Mouse (Mus musculus): ENCODE measurements at regions not wholly inside any gene's neighbourhood (a gene's known extent, or its start where the extent isn't known, plus 50 kb on each side); places are given as distances from the start of the nearest gene placed in this dataset.

DNA sequence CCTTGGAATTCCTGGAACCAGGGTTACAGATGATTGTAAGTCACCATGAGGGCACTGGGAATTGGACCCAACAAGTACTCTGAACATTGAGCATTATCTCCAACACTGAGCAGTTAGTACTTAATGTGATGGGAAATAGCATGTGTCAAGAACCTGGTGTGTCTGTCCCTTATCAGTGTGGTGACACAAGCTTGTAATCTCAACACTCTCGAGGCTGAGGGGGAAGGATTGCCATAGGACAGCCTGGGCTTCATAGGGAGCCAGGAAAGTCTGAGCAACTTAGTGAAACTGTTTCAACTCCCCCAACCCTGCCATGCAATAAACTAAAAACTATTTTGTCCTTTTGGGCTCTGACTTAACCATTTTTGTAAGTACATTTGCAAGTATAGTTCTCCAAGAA is 100.0 kb downstream of the Wdr20rt start:
- Histone ChIP-seq H3K4me2 (no peak overlapping the region), H3K9me3 (no peaks in the 10 kb centered on the region), H3K27ac (no peak overlapping the region), H3K4me3 (no peak overlapping the region), H3K36me3 (no peaks in the 10 kb centered on the region), H3K27me3 (no peaks in the 10 kb centered on the region), H3K9ac (no peak overlapping the region), H3K4me1 (no peaks in the 10 kb centered on the region)
- WGBS = 56% methylated on average over 1 of the region's 1 CpGs
- ATAC-seq (ENCODE audit: insufficient number of reproducible peaks, insufficient read depth, low FRiP score, low TSS enrichment, low read depth) = no peak

DNA sequence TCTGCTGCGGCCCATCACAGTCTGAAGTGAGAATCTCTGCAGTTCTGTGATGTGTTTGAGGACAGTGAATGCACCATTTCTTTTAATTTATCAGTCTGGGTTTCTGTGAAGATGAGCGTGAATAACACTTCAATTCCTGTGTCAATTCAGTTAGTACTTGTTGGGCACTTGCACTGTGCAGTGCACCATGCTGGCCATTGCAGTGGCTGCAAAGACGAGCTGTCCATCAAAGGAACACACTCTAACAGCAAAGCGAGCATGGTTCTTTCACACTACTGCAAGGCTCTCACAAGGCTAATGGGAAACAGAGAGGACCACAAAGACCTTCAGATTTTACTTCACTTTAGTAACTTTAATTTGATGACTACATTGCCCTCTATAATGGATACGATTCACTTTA is 103.2 kb downstream of the Wdr20rt start:
- no peaks in the 10 kb centered on the region for H3K27me3 ChIP-seq
- H3K4me3 ChIP-seq = no peak overlapping the region
- no peak overlapping the region for H3K27ac ChIP-seq
- no peak overlapping the region for H3K4me2 ChIP-seq
- H3K4me1 ChIP-seq = no peaks in the 10 kb centered on the region
- ATAC-seq (ENCODE audit: insufficient number of reproducible peaks, insufficient read depth, low FRiP score, low TSS enrichment, low read depth) = no peak
- no peaks in the 10 kb centered on the region for H3K9me3 ChIP-seq
- WGBS = 84% methylated on average over 5 of the region's 5 CpGs
- no peak overlapping the region for H3K9ac ChIP-seq
- no peaks in the 10 kb centered on the region for H3K36me3 ChIP-seq

DNA sequence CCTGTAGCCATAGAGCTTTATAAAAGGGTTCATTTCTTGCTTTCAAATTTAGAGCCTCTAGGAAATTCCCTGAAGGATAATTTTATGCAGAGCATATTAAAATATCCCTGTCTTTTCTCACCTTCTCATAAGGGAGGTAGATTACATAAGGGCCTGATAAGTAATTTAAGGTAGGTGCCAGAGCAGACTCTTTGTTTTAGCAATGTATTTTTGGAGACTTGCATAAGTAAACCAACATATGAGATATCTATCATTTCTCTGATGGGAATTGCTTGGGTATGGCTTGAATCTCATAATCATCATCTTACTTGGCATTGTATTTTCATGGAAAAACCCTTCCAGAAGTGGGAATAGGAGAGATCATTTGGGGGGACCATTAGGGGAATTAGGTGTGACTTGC is 104.4 kb downstream of the Wdr20rt start:
- Histone ChIP-seq H3K4me2 (no peak overlapping the region), H3K9me3 (no peaks in the 10 kb centered on the region), H3K4me1 (no peaks in the 10 kb centered on the region), H3K9ac (no peak overlapping the region), H3K4me3 (no peak overlapping the region), H3K27ac (no peak overlapping the region), H3K27me3 (no peaks in the 10 kb centered on the region), H3K36me3 (no peaks in the 10 kb centered on the region)
- no peak for ATAC-seq (ENCODE audit: insufficient number of reproducible peaks, insufficient read depth, low FRiP score, low TSS enrichment, low read depth)

DNA sequence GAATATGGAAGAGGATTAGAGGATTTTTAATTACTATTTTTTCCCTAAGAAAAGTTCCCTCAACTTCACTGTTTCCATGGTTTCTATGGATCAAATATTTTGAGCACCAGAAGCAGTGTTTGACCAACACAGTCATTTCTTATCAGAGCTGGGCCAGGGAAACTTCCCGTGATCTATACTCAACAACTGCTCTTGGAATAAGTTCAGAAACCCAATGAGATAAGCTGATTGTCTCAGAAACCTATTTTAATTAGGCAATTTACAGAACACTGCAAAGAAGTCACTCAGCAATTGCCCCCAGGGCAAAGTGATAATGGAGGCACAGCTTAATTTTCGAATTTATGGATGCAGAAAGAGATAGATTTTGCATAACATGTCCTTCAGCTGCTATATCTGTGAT is 114.7 kb downstream of the Wdr20rt start:
- no peaks in the 10 kb centered on the region for H3K36me3 ChIP-seq
- H3K4me2 ChIP-seq = no peak overlapping the region
- H3K4me3 ChIP-seq = no peak overlapping the region
- ATAC-seq (ENCODE audit: insufficient number of reproducible peaks, insufficient read depth, low FRiP score, low TSS enrichment, low read depth) = no peak
- H3K27me3 ChIP-seq = no peaks in the 10 kb centered on the region
- H3K9me3 ChIP-seq = no peaks in the 10 kb centered on the region
- no peaks in the 10 kb centered on the region for H3K4me1 ChIP-seq
- no peak overlapping the region for H3K27ac ChIP-seq
- 63% methylated on average over 2 of the region's 2 CpGs for WGBS
- H3K9ac ChIP-seq = no peak overlapping the region

DNA sequence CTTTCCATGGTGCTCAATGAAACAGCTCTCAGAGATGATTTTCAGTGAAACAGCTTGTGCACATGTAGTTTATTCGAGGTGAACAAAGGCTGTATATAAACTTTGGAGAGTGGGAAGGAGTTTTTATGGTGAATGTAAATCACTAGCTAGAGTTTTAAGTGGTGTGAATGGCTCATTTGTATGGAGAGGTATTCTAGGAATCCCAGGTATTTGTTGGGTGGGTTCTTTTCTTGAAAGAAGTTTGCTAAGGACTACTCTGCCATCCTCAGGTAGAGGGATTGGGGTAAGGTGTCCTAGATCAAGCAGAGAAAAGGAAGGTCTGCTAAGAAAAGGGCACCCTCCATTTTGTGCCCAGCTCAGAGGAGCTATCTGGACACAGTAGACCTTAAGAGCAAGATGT is 121.9 kb downstream of the Wdr20rt start:
- H3K27me3 ChIP-seq = no peaks in the 10 kb centered on the region
- H3K36me3 ChIP-seq = no peaks in the 10 kb centered on the region
- WGBS = 41% methylated on average over 1 of the region's 1 CpGs
- H3K27ac ChIP-seq = no peak overlapping the region
- H3K4me1 ChIP-seq = no peaks in the 10 kb centered on the region
- H3K4me2 ChIP-seq = no peak overlapping the region
- no peaks in the 10 kb centered on the region for H3K9me3 ChIP-seq
- ATAC-seq (ENCODE audit: insufficient number of reproducible peaks, insufficient read depth, low FRiP score, low TSS enrichment, low read depth) = no peak
- no peak overlapping the region for H3K4me3 ChIP-seq
- no peak overlapping the region for H3K9ac ChIP-seq

DNA sequence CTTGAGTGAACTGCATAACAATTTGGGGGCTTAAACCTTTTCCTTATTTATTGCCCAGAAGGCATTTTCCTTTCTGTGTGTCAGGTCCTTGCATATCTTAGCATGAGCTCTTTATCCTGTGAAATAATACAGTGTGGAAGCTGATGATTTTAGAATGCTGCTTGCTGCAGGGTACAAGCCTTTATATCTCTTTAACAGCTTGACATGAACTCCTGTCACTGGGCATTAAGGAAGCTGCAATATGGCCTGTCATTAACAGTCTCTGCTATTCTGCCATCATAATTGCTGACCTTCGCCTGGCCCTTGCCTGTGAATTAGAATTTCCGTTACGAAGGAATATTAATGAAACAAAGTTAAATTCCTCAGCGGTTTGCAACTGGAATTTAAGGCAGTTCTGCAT is 124.2 kb downstream of the Wdr20rt start:
- H3K27me3 ChIP-seq = no peaks in the 10 kb centered on the region
- ATAC-seq (ENCODE audit: insufficient number of reproducible peaks, insufficient read depth, low FRiP score, low TSS enrichment, low read depth) = no peak
- 72% methylated on average over 4 of the region's 4 CpGs for WGBS

DNA sequence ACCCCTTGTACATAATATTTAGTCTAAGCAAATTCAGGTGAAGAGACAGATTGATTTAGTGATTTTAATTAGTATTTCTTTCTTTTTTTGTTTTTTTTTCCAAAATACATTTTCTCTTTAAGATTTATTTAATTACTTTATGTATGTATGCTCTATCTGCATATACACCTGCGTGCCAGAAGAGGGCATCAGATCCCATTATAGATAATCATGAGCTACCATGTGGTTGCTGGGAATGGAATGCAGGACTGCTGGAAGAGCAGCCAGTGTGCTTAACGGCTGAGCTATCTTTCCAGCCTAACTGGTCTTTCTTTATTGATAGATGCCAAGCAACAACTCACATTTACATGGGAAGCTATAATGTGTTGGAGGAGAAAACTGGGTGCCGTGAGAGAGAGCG is 138.9 kb downstream of the Wdr20rt start:
- H3K4me2 ChIP-seq = no peak overlapping the region
- H3K27me3 ChIP-seq = no peaks in the 10 kb centered on the region
- H3K9ac ChIP-seq = no peak overlapping the region
- H3K27ac ChIP-seq = no peak overlapping the region
- H3K4me3 ChIP-seq = no peak overlapping the region
- H3K4me1 ChIP-seq = no peaks in the 10 kb centered on the region
- no peaks in the 10 kb centered on the region for H3K36me3 ChIP-seq
- 57% methylated on average over 4 of the region's 4 CpGs for WGBS
- no peaks in the 10 kb centered on the region for H3K9me3 ChIP-seq
- no peak for ATAC-seq (ENCODE audit: insufficient number of reproducible peaks, insufficient read depth, low FRiP score, low TSS enrichment, low read depth)

More for the DNA sequence above, 124.2 kb downstream of the Wdr20rt start:
- Histone ChIP-seq H3K9me3 (no peaks in the 10 kb centered on the region), H3K27ac (no peak overlapping the region), H3K36me3 (no peaks in the 10 kb centered on the region), H3K4me2 (no peak overlapping the region), H3K4me1 (no peaks in the 10 kb centered on the region), H3K4me3 (no peak overlapping the region), H3K9ac (no peak overlapping the region)

DNA sequence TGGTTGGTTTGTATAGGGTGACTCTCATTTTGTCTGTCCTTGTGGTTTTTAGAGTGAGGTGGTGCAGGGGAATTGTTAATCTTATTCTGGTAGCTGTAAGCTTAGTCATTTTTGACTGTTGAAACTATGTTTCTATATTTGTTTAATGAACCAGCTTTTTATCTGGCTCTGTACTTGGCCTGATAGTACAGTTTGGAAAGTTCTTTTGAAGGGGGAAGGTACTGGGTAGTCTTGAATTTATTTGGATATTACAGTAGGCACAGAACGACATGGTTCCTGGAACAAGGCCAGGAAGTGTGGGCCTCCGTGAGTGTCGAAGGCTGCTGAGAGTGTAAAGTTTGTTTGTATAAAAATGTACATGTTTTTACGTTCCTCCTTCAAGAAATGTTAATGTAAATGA is 142.0 kb downstream of the Wdr20rt start:
- Histone ChIP-seq H3K36me3 (no peaks in the 10 kb centered on the region), H3K4me2 (no peak overlapping the region), H3K27me3 (no peaks in the 10 kb centered on the region), H3K4me3 (no peak overlapping the region), H3K4me1 (no peaks in the 10 kb centered on the region), H3K27ac (no peak overlapping the region), H3K9me3 (no peaks in the 10 kb centered on the region), H3K9ac (no peak overlapping the region)
- ATAC-seq (ENCODE audit: insufficient number of reproducible peaks, insufficient read depth, low FRiP score, low TSS enrichment, low read depth) = no peak
- 53% methylated on average over 4 of the region's 4 CpGs for WGBS

DNA sequence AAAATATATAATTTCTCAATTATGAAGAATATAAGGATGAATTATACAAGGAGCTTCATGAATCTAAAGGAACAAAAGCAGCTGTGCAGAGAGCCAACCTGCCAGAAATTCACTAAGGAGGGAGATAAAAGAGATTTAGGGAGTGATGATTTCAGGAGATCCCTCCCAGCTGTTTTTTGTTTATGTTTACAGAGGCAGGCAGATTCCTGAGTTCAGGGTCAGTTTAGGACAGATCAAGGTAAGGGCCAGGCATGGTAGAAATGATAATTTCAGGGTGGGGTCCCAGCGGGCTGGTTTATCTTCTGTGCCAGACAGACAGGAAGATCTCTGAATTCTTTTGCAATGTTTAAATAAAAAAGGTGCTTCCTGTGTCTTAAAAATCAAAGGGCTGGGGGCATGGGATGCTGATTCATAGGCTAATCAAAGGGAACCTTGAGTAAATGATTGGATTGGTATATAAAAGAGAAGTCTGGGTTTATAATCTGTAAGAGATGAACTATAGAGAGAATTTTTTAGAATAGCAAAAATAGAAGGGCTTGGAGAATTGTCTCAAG is 142.6 kb downstream of the Wdr20rt start:
- no peak overlapping the region for H3K9ac ChIP-seq
- 61% methylated on average over 1 of the region's 1 CpGs for WGBS
- ATAC-seq (ENCODE audit: insufficient number of reproducible peaks, insufficient read depth, low FRiP score, low TSS enrichment, low read depth) = no peak

DNA sequence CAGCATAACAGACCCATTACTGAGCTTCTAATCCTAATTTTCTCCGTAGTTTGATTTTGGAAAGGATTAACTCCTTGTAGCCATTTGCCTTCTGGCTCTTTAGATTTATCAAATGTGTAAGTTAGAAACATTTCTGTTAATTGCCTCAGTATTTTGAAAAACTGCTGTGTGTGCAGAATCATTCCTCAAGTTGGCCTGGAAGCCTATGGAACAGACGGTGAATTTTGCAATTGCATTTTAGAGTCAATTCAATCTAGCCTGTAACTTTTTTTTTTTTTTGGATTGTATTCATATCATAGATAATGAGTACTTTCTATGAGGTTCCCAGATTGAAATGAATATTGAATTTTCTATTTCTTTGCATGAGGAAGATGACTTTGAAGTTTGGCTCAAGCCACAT is 146.3 kb downstream of the Wdr20rt start:
- H3K9ac ChIP-seq = no peak overlapping the region
- H3K36me3 ChIP-seq = no peaks in the 10 kb centered on the region
- no peak for ATAC-seq (ENCODE audit: insufficient number of reproducible peaks, insufficient read depth, low FRiP score, low TSS enrichment, low read depth)
- H3K4me1 ChIP-seq = no peaks in the 10 kb centered on the region
- no peak overlapping the region for H3K4me2 ChIP-seq
- WGBS = 77% methylated on average over 2 of the region's 2 CpGs
- no peaks in the 10 kb centered on the region for H3K9me3 ChIP-seq
- H3K4me3 ChIP-seq = no peak overlapping the region
- H3K27me3 ChIP-seq = no peaks in the 10 kb centered on the region
- no peak overlapping the region for H3K27ac ChIP-seq

More for the DNA sequence above, 142.6 kb downstream of the Wdr20rt start:
- H3K9me3 ChIP-seq = no peaks in the 10 kb centered on the region
- no peaks in the 10 kb centered on the region for H3K36me3 ChIP-seq
- H3K27me3 ChIP-seq = no peaks in the 10 kb centered on the region
- no peak overlapping the region for H3K4me3 ChIP-seq
- H3K27ac ChIP-seq = no peak overlapping the region
- no peaks in the 10 kb centered on the region for H3K4me1 ChIP-seq
- H3K4me2 ChIP-seq = no peak overlapping the region

DNA sequence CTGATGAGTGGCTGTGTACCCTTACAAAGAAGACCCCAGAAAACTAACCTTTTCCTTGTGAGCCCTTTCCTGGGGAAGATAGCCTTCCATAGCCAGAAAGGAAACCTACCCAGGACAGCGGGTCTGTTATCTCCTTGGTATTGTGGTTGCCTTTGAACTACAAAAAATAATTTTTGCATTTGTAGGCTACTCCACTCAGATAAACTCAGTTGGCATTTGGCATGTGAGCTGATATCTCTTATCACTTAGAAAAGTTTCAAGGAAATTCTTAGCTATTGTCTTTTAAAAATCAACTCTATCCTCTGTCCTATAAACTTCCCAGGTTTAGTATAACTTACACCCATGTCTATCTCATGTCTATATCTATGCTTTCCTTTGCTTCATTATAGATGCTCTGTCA is 154.0 kb downstream of the Wdr20rt start:
- Histone ChIP-seq H3K9ac (no peak overlapping the region), H3K4me3 (no peak overlapping the region), H3K4me1 (0 out of 2 replicates have a peak, but pooled peaks cover 3% of the 10 kb centered on the region), H3K4me2 (no peak overlapping the region), H3K9me3 (no peaks in the 10 kb centered on the region), H3K36me3 (no peaks in the 10 kb centered on the region), H3K27ac (no peak overlapping the region), H3K27me3 (no peaks in the 10 kb centered on the region)
- WGBS = 95% methylated on average over 1 of the region's 1 CpGs
- no peak for ATAC-seq (ENCODE audit: insufficient number of reproducible peaks, insufficient read depth, low FRiP score, low TSS enrichment, low read depth)

DNA sequence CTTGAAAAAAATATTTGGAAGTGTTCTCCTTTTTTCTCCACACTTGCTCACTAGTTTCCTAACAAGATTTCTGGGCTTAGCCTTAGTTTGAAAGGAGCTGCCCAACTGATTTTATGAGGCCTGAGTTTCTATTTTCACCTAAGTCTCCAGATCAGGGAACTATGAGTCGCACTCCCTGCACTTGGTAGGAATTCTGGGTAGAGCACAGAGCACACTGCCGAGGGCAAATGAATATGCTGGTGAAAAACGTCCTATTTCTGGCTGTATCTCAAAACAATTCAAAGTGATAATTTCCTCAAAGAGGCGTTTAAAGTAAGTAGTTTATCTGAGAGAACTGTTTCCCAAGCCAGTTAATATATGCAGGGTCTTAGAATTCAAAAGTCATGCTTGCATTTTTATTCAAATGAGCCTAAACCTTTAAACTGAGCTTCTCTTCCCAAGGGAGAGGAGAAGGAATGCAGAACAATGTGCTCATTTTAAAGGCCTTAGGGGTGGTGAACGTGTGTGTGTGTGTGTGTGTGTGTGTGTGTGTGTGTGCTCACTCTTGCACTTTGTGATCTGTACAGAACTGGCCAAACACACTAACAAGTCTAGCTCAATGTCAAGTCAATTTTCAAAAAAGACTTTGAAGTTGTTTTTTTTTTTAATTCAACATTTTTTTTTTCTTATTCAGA is 156.9 kb downstream of the Wdr20rt start:
- H3K27ac ChIP-seq = no peak overlapping the region
- no peak overlapping the region for H3K9ac ChIP-seq
- H3K27me3 ChIP-seq = no peaks in the 10 kb centered on the region
- H3K4me2 ChIP-seq = no peak overlapping the region
- ATAC-seq (ENCODE audit: insufficient number of reproducible peaks, insufficient read depth, low FRiP score, low TSS enrichment, low read depth) = no peak
- no peak overlapping the region for H3K4me3 ChIP-seq
- no peaks in the 10 kb centered on the region for H3K36me3 ChIP-seq
- no peaks in the 10 kb centered on the region for H3K9me3 ChIP-seq
- 0 out of 2 replicates have a peak, but pooled peaks cover 3% of the 10 kb centered on the region for H3K4me1 ChIP-seq
- 34% methylated on average over 5 of the region's 5 CpGs for WGBS
